Mouse (Mus musculus) myocyte (in vitro differentiated cells): ENCODE data around the gene Slc25a3.

Source experiments
- MAX ChIP-seq: IDR thresholded peaks from one replicate; pipeline ENCODE4 v1.6.1; 2011; ENCODE audit warnings: low read depth, mild to moderate bottlenecking, control low read depth
- POLR2A ChIP-seq: IDR thresholded peaks from one replicate; pipeline ENCODE4 v1.6.1; 2011; ENCODE audit warnings: low read depth, mild to moderate bottlenecking, control low read depth, moderate library complexity; ENCODE audit not compliant: insufficient read length
- POLR2AphosphoS2 ChIP-seq: IDR thresholded peaks from one replicate; pipeline ENCODE4 v1.6.1; 2011; ENCODE audit warnings: low read depth, control low read depth; ENCODE audit not compliant: insufficient read length
- USF1 ChIP-seq: IDR thresholded peaks from one replicate; pipeline ENCODE4 v1.6.1; 2011; ENCODE audit warnings: low read depth, mild to moderate bottlenecking, control low read depth, moderate library complexity

DNA sequence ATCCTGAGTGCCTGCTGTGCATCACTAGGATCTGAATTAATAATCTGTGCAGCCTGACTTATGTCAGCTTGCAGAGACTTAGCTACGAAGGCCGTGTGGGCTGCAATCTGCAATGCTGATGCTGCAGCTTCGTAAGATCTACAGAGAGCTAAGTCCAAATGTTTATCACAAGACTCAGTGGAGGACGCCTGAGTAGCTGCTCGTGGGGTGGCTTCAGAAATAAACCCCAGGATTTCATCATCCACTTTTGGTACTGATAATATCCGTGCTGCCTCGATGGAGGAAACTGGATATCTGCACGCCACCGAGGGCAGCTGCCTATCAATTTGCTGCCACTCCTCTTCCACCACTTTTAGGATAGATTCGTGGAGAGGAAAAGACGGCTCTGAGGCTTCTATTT is 38.2 kb upstream of the Slc25a3 start:
- TF ChIP-seq POLR2A (no peak), MAX (no peak), POLR2AphosphoS2 (no peak), USF1 (no peak)
